Mouse (Mus musculus): ENCODE data around the gene Tmem72. TPM values are rescaled to one million over a fixed set of nuclear protein-coding genes. Genes with fewer than 3 reads are reported as not detected.
A peak's percentile ranks its signal among the peaks of the same experiment; 100 is the strongest.

The Tmem72 gene
- polyA plus RNA-seq, 1 experiment from 2014 or later = 0.07 TPM

DNA sequence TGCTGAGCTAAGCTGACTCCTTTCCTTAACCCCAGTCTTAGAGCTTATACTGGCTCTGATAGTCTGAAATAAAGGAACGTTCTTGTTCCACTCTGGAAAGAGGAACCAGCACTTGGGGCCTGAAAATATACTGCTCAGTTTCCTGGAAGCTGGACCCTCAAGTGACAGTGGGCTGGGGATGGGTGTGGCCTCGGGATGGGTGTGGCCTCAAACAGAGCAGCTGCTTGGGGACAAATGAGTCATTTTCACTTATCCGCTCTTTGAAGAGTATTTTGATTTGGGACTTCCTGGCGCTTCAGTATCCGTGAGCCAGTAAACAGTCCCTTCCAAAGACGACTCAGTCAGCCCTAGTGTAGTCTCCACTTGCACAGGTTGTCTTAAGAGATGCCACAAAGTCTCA is 34.4 kb downstream of the Tmem72 start:
- WGBS = 19% methylated on average over 6 of the region's 6 CpGs
- no peak overlapping the region for H3K4me2 ChIP-seq
- no peaks in the 10 kb centered on the region for H3K27me3 ChIP-seq (ENCODE audit: insufficient read depth, low read length)
- H3K4me1 ChIP-seq (ENCODE audit: insufficient read depth) = no peaks in the 10 kb centered on the region
- no peaks in the 10 kb centered on the region for H3K9me3 ChIP-seq (ENCODE audit: low read depth, low read length)
- DNase-seq (peak; percentile 55), ATAC-seq (ENCODE audit: insufficient read depth) (no peak)
- H3K27ac ChIP-seq (ENCODE audit: low read depth) = no peak overlapping the region
- H3K9ac ChIP-seq = no peak overlapping the region
- no peak overlapping the region for H3K4me3 ChIP-seq (ENCODE audit: low read depth, low read length)
- H3K36me3 ChIP-seq (ENCODE audit: insufficient read depth) = no peaks in the 10 kb centered on the region
- TF ChIP-seq CTCF (IDR thresholded peaks at IDR 0.05; ENCODE audit: low read depth) = no peak

DNA sequence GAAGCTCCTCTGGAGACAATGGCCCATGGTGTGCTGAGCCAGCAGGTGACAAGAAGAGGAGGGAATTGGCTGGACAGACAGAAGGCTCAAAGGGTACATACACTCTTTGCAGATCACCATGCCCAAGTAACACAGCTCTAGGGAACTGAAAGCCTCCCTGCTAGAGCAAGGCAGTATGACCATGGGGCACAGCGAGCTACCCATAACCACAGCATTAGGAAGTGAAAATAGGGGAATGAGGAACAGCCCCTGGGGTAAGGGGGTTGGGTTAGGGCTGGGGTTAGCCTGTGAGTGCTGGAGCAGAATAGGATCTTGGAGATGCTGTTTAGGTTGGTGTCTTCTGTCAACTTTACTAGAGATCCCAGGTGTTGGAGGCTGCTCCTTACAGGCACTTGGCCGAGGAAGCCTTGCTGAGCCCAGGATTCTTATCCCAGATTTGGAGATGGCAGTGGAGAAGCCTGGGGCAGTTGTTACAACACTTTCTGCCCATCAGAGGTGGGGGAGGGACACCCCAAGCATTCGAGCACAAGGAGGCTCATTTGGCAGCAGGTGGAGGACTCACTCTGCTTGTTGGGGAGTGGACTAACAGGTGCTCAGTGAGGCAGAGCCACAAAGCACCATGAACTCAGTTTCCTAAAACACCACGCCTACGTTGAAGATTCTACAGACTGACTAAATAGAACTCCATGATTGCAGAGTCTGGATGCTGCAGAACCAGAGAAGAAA is 37.0 kb downstream of the Tmem72 start:
- Histone ChIP-seq H3K27ac (ENCODE audit: low read depth) (no peak overlapping the region), H3K4me2 (no peak overlapping the region), H3K27me3 (ENCODE audit: insufficient read depth, low read length) (no peaks in the 10 kb centered on the region), H3K9ac (no peak overlapping the region), H3K4me1 (ENCODE audit: insufficient read depth) (no peaks in the 10 kb centered on the region), H3K9me3 (ENCODE audit: low read depth, low read length) (no peaks in the 10 kb centered on the region), H3K4me3 (ENCODE audit: low read depth, low read length) (no peak overlapping the region), H3K36me3 (ENCODE audit: insufficient read depth) (no peaks in the 10 kb centered on the region)
- no peak for ATAC-seq (ENCODE audit: insufficient read depth)
- TF ChIP-seq CTCF (IDR thresholded peaks at IDR 0.05; ENCODE audit: low read depth) = no peak
- 64% methylated on average over 5 of the region's 5 CpGs for WGBS
- DNase-seq = no peak

DNA sequence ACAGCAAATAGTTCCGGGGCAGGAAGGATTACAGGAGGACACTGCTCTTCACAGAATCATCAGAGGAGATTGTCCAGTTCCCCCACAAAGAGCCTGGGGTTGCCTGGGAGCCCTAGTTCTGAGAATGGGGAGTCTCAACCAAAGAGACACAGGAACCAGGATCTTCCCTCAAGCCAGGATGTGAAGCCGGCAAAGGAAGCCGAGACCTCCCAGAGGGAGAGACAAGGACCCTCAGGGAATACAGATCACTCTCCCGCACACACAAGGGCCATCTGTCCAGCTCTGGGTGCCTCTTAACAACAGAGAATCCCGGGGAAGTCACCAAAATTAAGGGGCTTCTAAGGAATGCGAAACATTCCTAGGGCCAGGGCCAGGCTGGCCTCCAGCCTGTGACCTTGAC is 39.4 kb downstream of the Tmem72 start:
- no peak overlapping the region for H3K27ac ChIP-seq (ENCODE audit: low read depth)
- no peak overlapping the region for H3K9ac ChIP-seq
- ATAC-seq (ENCODE audit: insufficient read depth) (no peak), DNase-seq (no peak)
- no peaks in the 10 kb centered on the region for H3K9me3 ChIP-seq (ENCODE audit: low read depth, low read length)
- H3K36me3 ChIP-seq (ENCODE audit: insufficient read depth) = no peaks in the 10 kb centered on the region
- H3K27me3 ChIP-seq (ENCODE audit: insufficient read depth, low read length) = peaks cover 6% of the 10 kb centered on the region; the same call in 1 of the 2 replicates
- H3K4me2 ChIP-seq = no peak overlapping the region
- no peak overlapping the region for H3K4me3 ChIP-seq (ENCODE audit: low read depth, low read length)
- TF ChIP-seq CTCF (IDR thresholded peaks at IDR 0.05; ENCODE audit: low read depth) = no peak
- no peaks in the 10 kb centered on the region for H3K4me1 ChIP-seq (ENCODE audit: insufficient read depth)
- WGBS = 54% methylated on average over 6 of the region's 6 CpGs

DNA sequence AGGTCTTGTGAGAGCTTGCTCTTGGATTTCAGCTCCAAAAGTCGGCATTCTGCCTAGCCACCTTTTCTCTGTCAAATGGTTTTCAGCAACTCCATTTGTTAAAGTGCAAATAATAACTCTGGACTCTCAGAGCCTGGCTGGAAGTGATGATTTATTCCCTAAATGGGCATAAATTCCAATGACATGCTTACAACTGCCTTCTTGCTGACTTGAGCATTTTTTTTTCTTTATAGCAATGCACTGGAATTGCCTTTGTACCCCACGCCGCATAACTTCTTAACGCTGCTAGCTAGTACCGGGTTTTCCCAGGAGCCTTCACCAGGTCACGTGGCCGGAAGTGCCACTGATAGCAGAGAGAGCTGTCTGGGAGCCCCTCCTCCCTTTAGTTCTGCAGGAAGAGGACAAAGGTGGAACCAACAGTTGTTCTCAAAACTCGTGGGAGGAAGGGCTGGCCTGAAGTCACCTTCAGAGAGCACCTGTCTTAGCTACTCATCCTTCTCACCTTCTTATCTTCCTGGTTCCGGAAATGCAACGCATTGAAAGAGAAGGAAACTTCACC is 40.3 kb downstream of the Tmem72 start:
- DNase-seq (peak; percentile 19), ATAC-seq (ENCODE audit: insufficient read depth) (no peak)
- H3K27ac ChIP-seq (ENCODE audit: low read depth) = no peak overlapping the region
- WGBS = 51% methylated on average over 10 of the region's 10 CpGs
- peaks cover 6% of the 10 kb centered on the region; the same call in 1 of the 2 replicates for H3K27me3 ChIP-seq (ENCODE audit: insufficient read depth, low read length)
- no peak overlapping the region for H3K9ac ChIP-seq
- H3K4me3 ChIP-seq (ENCODE audit: low read depth, low read length) = no peak overlapping the region
- TF ChIP-seq CTCF (IDR thresholded peaks at IDR 0.05; ENCODE audit: low read depth) = no peak
- H3K36me3 ChIP-seq (ENCODE audit: insufficient read depth) = no peaks in the 10 kb centered on the region
- no peak overlapping the region for H3K4me2 ChIP-seq
- no peaks in the 10 kb centered on the region for H3K9me3 ChIP-seq (ENCODE audit: low read depth, low read length)
- H3K4me1 ChIP-seq (ENCODE audit: insufficient read depth) = no peaks in the 10 kb centered on the region

DNA sequence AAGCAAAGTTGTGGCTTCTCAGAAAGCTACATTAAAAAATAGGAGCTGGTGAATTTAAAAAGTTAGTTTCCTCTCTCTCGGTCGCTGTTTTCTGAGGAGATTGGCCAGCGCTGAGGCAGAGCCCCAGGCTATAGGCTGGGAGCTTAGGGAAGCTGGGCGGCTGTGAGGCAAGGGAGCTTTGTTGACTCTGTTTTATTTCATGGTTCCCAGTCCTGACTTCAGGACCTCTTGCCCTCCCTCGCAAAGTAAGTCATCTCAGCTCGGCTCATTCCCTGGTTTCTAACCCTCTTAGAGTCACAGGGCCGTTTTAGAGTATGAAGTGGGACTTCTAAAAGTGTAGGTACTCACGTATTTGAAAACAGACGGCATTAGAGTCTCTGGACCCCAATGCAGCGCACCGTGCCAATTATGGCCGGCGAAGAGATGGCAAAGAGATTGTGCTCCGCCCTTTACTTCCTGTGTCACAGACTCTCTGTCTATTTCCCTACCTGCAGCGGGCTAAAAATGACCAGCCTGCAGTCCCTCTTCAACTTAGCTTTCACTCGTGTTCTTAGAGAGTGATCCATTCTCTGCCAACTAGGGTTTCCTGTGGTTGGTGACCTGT is 42.3 kb downstream of the Tmem72 start:
- WGBS = 19% methylated on average over 16 of the region's 16 CpGs
- H3K4me2 ChIP-seq = peak overlapping the region; percentile 86
- no peak for DNase-seq

DNA sequence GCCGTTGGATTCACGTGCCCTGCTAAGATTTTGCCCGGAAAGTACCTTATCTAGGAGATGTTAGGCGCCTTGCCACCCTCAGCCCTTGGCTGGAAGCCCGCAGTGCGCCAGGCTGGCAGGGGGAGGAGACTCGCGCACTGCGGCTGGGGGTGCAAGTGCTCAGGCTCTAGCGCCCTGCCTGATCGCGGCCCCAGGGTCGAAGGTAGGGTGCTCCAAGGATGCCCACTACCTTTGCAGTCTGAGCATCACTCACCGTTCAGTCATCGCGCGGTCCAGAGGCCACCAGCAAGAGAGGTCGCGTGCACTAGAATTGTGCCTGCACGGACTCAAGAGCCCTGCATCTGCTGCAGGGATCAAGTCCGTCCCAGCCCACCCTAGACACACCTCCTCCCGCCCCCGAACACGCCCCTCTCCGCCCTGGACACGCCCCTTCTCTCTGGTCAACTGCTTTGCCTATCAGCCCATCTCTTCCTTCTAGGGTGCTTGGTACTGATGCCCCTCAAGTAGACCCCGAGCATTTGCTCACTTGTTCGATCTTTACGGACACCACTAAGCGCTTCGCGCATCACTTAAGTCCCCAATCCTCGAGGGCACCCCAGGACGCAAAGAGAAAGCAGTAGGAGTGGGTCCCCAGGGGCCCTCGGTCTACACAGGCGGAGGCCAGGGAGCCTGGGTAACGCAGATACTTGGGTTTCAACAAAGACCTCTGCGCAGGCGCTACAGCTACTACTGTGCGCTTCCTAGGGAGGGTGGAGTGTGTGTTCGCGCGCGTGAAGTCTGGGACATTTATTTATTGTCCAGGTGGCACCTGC is 43.0 kb downstream of the Tmem72 start, which contains the start of gene Rassf4:
TSS of gene Rassf4 (minus strand) at position 482 of the 812 bp plus-strand sequence.
- TF ChIP-seq CTCF (IDR thresholded peaks at IDR 0.05; ENCODE audit: low read depth) = no peak
- peaks cover 6% of the 10 kb centered on the region; the same call in 1 of the 2 replicates for H3K27me3 ChIP-seq (ENCODE audit: insufficient read depth, low read length)
- H3K9me3 ChIP-seq (ENCODE audit: low read depth, low read length) = no peaks in the 10 kb centered on the region
- no peaks in the 10 kb centered on the region for H3K36me3 ChIP-seq (ENCODE audit: insufficient read depth)
- no peaks in the 10 kb centered on the region for H3K4me1 ChIP-seq (ENCODE audit: insufficient read depth)
- H3K27ac ChIP-seq (ENCODE audit: low read depth) = peak within 1 kb of the TSS; percentile 43
- H3K4me2 ChIP-seq = peak within 1 kb of the TSS; percentile 86
- DNase-seq = peak; percentile 78
- WGBS = under 1% methylated on average over 44 of the region's 44 CpGs
- peak; percentile 92 for ATAC-seq (ENCODE audit: insufficient read depth)
- peak within 1 kb of the TSS; percentile 34 for H3K9ac ChIP-seq
- H3K4me3 ChIP-seq (ENCODE audit: low read depth, low read length) = peak within 1 kb of the TSS; percentile 42

More for the DNA sequence above, 42.3 kb downstream of the Tmem72 start:
- Histone ChIP-seq H3K9ac (peak overlapping the region; percentile 34), H3K4me1 (ENCODE audit: insufficient read depth) (no peaks in the 10 kb centered on the region), H3K36me3 (ENCODE audit: insufficient read depth) (no peaks in the 10 kb centered on the region), H3K27me3 (ENCODE audit: insufficient read depth, low read length) (peaks cover 6% of the 10 kb centered on the region; the same call in 1 of the 2 replicates), H3K4me3 (ENCODE audit: low read depth, low read length) (peak overlapping the region; percentile 42), H3K9me3 (ENCODE audit: low read depth, low read length) (no peaks in the 10 kb centered on the region), H3K27ac (ENCODE audit: low read depth) (peak overlapping the region; percentile 43; the same call in 1 of the 2 replicates)
- ATAC-seq (ENCODE audit: insufficient read depth) = 0 out of 2 replicates have a peak, but pooled peaks have one; percentile 41
- TF ChIP-seq CTCF (IDR thresholded peaks at IDR 0.05; ENCODE audit: low read depth) = no peak
